Mouse (Mus musculus) inflammation-experienced regulatory T-cells, adult 16 weeks (primary cell): ENCODE measurements around the gene 1700021F05Rik. TPM values are rescaled to one million over a fixed set of nuclear protein-coding genes. Genes with fewer than 3 reads are reported as not detected.

Experiments used
- polyA plus RNA-seq: library from polyadenylated mRNA; unstranded; fragments of 100-300 nt; shearing (Covaris generic); gene quantifications from one replicate; pipeline ENCODE4 v1.2.1, GENCODE M21; 2017

The 1700021F05Rik gene
- polyA plus RNA-seq: 31.9 TPM

GRCm38 (mm10) chr10:43540442-43541152 lies at the start of gene 1700021F05Rik:
TSS of gene 1700021F05Rik (minus strand) at chr10:43540994.

GRCm38 (mm10) chr10:43577997-43578331 lies 37.2 kb upstream of the 1700021F05Rik start, which contains the start of gene Cd24a:
TSS of gene Cd24a (plus strand) at chr10:43578284.

GRCm38 (mm10) chr10:43523931-43524330 lies 16.9 kb downstream of the 1700021F05Rik start, which contains the start of gene Gm9803:
TSS of gene Gm9803 (plus strand) at chr10:43524084.

DNA sequence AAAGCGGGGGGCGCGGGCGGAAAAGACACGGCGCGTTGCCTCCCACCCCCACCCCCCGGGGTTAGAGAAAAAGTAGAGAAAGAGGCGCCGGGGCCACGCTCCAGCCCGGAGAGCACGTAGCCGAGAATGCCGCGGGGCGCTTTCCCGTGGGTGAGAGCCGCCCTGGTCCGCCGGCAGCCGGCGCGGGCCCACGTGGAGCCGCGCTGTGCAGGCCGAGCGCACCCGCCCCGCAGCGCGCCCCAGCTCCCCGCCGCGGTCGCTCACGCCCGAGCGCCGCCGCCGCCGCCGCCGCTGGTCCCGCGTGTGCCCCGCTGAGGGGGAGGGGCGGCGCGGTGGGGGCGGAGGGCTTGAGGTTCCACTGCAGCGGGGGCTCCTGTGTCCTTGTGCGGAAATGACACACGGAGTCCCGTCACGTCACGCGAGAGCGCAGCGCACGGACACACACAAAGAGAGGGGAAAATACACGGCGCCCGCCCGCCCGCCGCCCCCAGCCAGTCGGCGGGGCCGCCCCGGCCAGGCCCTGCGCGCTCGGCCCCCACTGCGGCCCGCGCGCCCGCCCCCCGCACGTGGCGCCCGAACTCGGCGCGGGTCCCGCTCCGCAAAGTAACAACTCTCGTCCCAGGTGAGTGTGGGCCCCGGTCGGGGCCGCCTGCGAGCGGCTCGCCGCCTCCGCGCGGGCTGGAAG lies 61.9 kb downstream of the 1700021F05Rik start, which contains the start of gene Bend3:
TSS of gene Bend3 (plus strand) at position 81 of the 685 bp plus-strand sequence.

Other genes with a start within 250 kb of the 1700021F05Rik start
- 1.4 TPM for gene Bend3, start 62.2 kb downstream of the 1700021F05Rik start, polyA plus RNA-seq
- gene Gm9803, start 16.9 kb downstream of the 1700021F05Rik start, polyA plus RNA-seq: 54.9 TPM
- 3.7 TPM for gene Cd24a, start 37.3 kb upstream of the 1700021F05Rik start, polyA plus RNA-seq